Mouse (Mus musculus): ENCODE measurements around the gene Acaca.

The Acaca gene

GRCm38 (mm10) chr11:84146081-84146480 is 16.6 kb downstream of the Acaca start:
- DNase-seq (ENCODE audit: low read depth, low spot score) = no peak

- peak; percentile 19 for DNase-seq (ENCODE audit: low read depth, low spot score)
Observed at GRCm38 (mm10) chr11:84150884-84151283, 21.4 kb downstream of the Acaca start.

- DNase-seq (ENCODE audit: low read depth, low spot score) = no peak
Observed at GRCm38 (mm10) chr11:84156535-84157262, 27.2 kb downstream of the Acaca start.

- DNase-seq (ENCODE audit: low read depth, low spot score) = no peak
Observed at GRCm38 (mm10) chr11:84164123-84164522, 34.7 kb downstream of the Acaca start.

GRCm38 (mm10) chr11:84164561-84164960 is 35.1 kb downstream of the Acaca start:
- no peak for DNase-seq (ENCODE audit: low read depth, low spot score)

- DNase-seq (ENCODE audit: low read depth, low spot score) = no peak
Observed at GRCm38 (mm10) chr11:84167046-84167526, 37.6 kb downstream of the Acaca start, which contains the start of gene Gm11437. Gene Gm11437, minus strand, starts transcription at chr11:84167476.

- peak; percentile 32 for DNase-seq (ENCODE audit: low read depth, low spot score)
Observed at GRCm38 (mm10) chr11:84168701-84169288, 39.3 kb downstream of the Acaca start.

GRCm38 (mm10) chr11:84172539-84173435 is 43.3 kb downstream of the Acaca start:
- DNase-seq (ENCODE audit: low read depth, low spot score) = no peak

- no peak for DNase-seq (ENCODE audit: low read depth, low spot score)
Observed at GRCm38 (mm10) chr11:84178571-84178970, 49.1 kb downstream of the Acaca start.

GRCm38 (mm10) chr11:84179226-84179953 is 49.9 kb downstream of the Acaca start:
- peak; percentile 92 for DNase-seq (ENCODE audit: low read depth, low spot score)

- DNase-seq (ENCODE audit: low read depth, low spot score) = peak; percentile 81
Observed at GRCm38 (mm10) chr11:84179954-84180598, 50.6 kb downstream of the Acaca start.

- no peak for DNase-seq (ENCODE audit: low read depth, low spot score)
Observed at GRCm38 (mm10) chr11:84181286-84181685, 51.8 kb downstream of the Acaca start.

GRCm38 (mm10) chr11:84188530-84188929 is 59.1 kb downstream of the Acaca start:
- no peak for DNase-seq (ENCODE audit: low read depth, low spot score)

GRCm38 (mm10) chr11:84190581-84191233 is 61.2 kb downstream of the Acaca start:
- no peak for DNase-seq (ENCODE audit: low read depth, low spot score)

GRCm38 (mm10) chr11:84193249-84193648 is 63.8 kb downstream of the Acaca start:
- DNase-seq (ENCODE audit: low read depth, low spot score) = no peak

- DNase-seq (ENCODE audit: low read depth, low spot score) = no peak
Observed at GRCm38 (mm10) chr11:84194751-84195150, 65.3 kb downstream of the Acaca start.

GRCm38 (mm10) chr11:84197607-84198402 is 68.3 kb downstream of the Acaca start:
- DNase-seq (ENCODE audit: low read depth, low spot score) = no peak

- no peak for DNase-seq (ENCODE audit: low read depth, low spot score)
Observed at GRCm38 (mm10) chr11:84205776-84206175, 76.3 kb downstream of the Acaca start.

GRCm38 (mm10) chr11:84210876-84211275 is 81.4 kb downstream of the Acaca start:
- DNase-seq (ENCODE audit: low read depth, low spot score) = no peak

All from CD4-positive helper T cell, adult 2 months (primary cell).